Mouse (Mus musculus): ENCODE data around the gene Agxt. TPM values are rescaled to one million over a fixed set of nuclear protein-coding genes. Genes with fewer than 3 reads are reported as not detected.

Agxt gene
- total and polyA plus RNA-seq, 2 experiments: 374 to 394 TPM

DNA sequence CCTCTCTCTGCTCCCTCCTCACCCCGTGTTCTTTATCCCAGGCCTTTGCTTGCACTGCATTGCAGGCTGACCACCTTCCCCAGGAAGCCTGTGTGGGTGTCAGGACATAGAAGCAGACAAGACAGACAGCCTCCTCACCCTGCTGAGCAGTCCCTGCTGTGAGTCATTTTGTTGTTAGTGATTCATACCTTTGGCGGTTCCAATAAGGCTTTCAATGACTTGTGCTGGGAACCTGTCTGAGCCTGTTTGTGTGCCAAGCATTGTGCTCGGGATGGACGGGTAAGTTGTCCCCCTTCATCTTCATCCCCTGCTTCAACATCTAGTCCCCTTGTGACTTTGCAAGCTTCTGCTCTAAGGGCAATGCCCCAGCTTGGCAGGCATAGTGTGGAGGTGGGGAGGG, 38.6 kb downstream of the Agxt start:
- TF ChIP-seq POLR2A (IDR thresholded peaks at IDR 0.05; ENCODE audit: extremely low read depth, insufficient read depth, low read length) (no peak), CTCF (IDR thresholded peaks at IDR 0.05; ENCODE audit: low read depth, low read length) (no peak)
- no peak for DNase-seq (ENCODE audit: extremely low read depth, low read depth, low spot score)
- 72% methylated on average over 4 of the region's 4 CpGs for WGBS
- Histone ChIP-seq H3K4me3 (ENCODE audit: insufficient read depth, low read depth, low read length) (no peak overlapping the region), H3K79me2 (ENCODE audit: control insufficient read depth, insufficient read depth, low read length) (no peaks in the 10 kb centered on the region), H3K36me3 (ENCODE audit: control insufficient read depth, insufficient read depth, low read length) (no peaks in the 10 kb centered on the region), H3K9ac (ENCODE audit: low read depth, low read length) (no peak overlapping the region), H3K27ac (replicated peaks; ENCODE audit: insufficient read depth, low read depth, low read length) (no peak overlapping the region), H3K4me1 (ENCODE audit: control insufficient read depth, insufficient read depth, low read length) (no peaks in the 10 kb centered on the region), H3K27me3 (ENCODE audit: control insufficient read depth, insufficient read depth, low read length) (0 out of 2 replicates have a peak, but pooled peaks cover 5% of the 10 kb centered on the region)

DNA sequence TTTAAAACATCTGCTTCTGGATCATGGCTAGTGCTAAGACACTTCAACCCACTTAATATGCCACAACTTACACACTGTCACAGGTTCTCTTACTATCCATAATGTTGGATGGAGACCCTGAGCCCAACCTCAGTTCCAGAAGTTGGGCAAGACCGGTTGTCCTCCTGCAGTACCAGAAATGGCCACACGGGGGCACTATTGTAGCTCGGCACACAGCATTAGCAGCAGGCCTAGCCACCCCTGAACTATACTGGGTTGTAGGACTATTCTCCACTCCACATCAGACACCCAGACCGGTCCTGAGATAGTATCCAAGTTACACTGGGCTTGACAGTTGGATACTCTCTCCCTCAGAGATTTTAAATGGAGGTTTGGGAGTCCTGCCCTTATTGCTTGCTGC, 39.4 kb downstream of the Agxt start:
- WGBS: 3% methylated on average over 4 of the region's 4 CpGs
- peak; percentile 50 for DNase-seq (ENCODE audit: extremely low read depth, low read depth, low spot score)
- H3K79me2 ChIP-seq (ENCODE audit: control insufficient read depth, insufficient read depth, low read length): no peaks in the 10 kb centered on the region
- H3K36me3 ChIP-seq (ENCODE audit: control insufficient read depth, insufficient read depth, low read length): no peaks in the 10 kb centered on the region
- no peak overlapping the region for H3K4me3 ChIP-seq (ENCODE audit: insufficient read depth, low read depth, low read length)
- TF ChIP-seq CTCF (IDR thresholded peaks at IDR 0.05; ENCODE audit: low read depth, low read length): peak; percentile 99
- no peak for TF ChIP-seq POLR2A (IDR thresholded peaks at IDR 0.05; ENCODE audit: extremely low read depth, insufficient read depth, low read length)
- H3K27ac ChIP-seq (replicated peaks; ENCODE audit: insufficient read depth, low read depth, low read length): no peak overlapping the region
- no peak overlapping the region for H3K9ac ChIP-seq (ENCODE audit: low read depth, low read length)
- no peaks in the 10 kb centered on the region for H3K4me1 ChIP-seq (ENCODE audit: control insufficient read depth, insufficient read depth, low read length)
- H3K27me3 ChIP-seq (ENCODE audit: control insufficient read depth, insufficient read depth, low read length): 0 out of 2 replicates have a peak, but pooled peaks cover 5% of the 10 kb centered on the region

DNA sequence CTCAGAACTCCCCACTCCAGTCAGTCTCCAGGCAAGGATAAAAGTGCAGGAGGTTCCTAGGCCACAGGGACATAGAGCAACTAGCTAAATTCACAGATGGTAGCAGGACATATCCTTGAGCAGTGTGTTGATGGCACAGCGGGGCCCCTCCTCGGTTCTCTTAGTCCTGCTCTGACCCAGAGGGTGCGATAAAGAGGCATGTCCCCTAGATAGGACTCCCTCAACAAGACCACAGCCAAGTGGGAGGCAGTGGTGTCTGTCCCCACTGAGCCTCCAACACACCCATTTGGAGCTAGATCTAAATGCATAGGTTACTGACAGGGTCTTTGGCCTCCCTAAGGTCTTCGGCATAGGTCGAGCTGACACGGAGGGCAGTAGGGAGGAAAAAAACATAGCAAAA, 40.8 kb downstream of the Agxt start:
- 49% methylated on average over 6 of the region's 6 CpGs for WGBS
- DNase-seq (ENCODE audit: extremely low read depth, low read depth, low spot score): no peak
- TF ChIP-seq CTCF (IDR thresholded peaks at IDR 0.05; ENCODE audit: low read depth, low read length) (no peak), POLR2A (IDR thresholded peaks at IDR 0.05; ENCODE audit: extremely low read depth, insufficient read depth, low read length) (no peak)
- no peak overlapping the region for H3K27ac ChIP-seq (replicated peaks; ENCODE audit: insufficient read depth, low read depth, low read length)
- H3K36me3 ChIP-seq (ENCODE audit: control insufficient read depth, insufficient read depth, low read length): no peaks in the 10 kb centered on the region
- H3K27me3 ChIP-seq (ENCODE audit: control insufficient read depth, insufficient read depth, low read length): 0 out of 2 replicates have a peak, but pooled peaks cover 5% of the 10 kb centered on the region
- no peak overlapping the region for H3K9ac ChIP-seq (ENCODE audit: low read depth, low read length)
- H3K4me1 ChIP-seq (ENCODE audit: control insufficient read depth, insufficient read depth, low read length): no peaks in the 10 kb centered on the region
- no peaks in the 10 kb centered on the region for H3K79me2 ChIP-seq (ENCODE audit: control insufficient read depth, insufficient read depth, low read length)
- no peak overlapping the region for H3K4me3 ChIP-seq (ENCODE audit: insufficient read depth, low read depth, low read length)

DNA sequence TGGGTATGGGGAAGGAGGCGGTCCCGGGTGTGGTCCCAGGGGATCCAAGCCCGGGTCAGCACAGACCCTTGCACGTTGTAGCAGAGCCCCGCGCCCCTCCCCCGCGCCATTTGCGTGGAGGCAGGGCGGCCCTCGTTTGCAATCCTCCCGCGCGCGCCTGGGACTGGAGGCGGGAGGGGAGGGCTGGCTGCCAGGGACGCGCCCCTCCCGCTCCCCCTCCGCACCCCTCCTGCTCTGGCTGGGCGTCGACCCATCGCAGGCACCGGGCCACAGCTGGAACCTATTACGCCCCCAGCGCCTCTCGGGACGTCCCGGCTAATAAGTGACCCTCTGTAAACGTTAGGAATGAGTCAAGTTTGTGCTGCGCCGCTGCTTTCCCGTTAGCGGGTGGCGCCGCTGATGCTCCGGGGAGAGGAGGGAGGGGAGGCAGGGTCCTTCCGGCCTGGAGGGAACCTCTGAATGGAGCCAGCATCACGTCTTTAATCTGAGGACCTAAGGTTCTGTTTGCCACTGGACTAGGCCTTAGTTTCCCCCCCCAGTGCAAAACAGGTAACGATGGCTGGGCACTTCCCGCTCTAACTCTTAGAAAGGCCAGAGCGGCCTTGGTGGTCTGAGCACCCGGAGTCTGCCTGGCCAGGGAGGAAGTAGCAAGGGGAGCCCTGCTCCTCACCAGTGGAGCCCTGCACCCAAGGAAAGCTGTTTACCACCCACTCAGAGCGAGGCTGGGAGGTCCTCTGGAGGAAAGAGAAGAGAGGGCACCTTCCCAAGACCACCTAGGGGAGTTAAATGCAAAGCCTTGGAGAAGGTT, 41.7 kb downstream of the Agxt start:
- Histone ChIP-seq H3K27ac (replicated peaks; ENCODE audit: insufficient read depth, low read depth, low read length) (no peak overlapping the region), H3K4me3 (ENCODE audit: insufficient read depth, low read depth, low read length) (no peak overlapping the region), H3K27me3 (ENCODE audit: control insufficient read depth, insufficient read depth, low read length) (0 out of 2 replicates have a peak, but pooled peaks cover 5% of the 10 kb centered on the region), H3K79me2 (ENCODE audit: control insufficient read depth, insufficient read depth, low read length) (no peaks in the 10 kb centered on the region), H3K4me1 (ENCODE audit: control insufficient read depth, insufficient read depth, low read length) (no peaks in the 10 kb centered on the region), H3K9ac (ENCODE audit: low read depth, low read length) (no peak overlapping the region), H3K36me3 (ENCODE audit: control insufficient read depth, insufficient read depth, low read length) (no peaks in the 10 kb centered on the region)
- 9% methylated on average over 44 of the region's 44 CpGs for WGBS
- no peak for TF ChIP-seq POLR2A (IDR thresholded peaks at IDR 0.05; ENCODE audit: extremely low read depth, insufficient read depth, low read length)
- TF ChIP-seq CTCF (IDR thresholded peaks at IDR 0.05; ENCODE audit: low read depth, low read length): no peak
- DNase-seq (ENCODE audit: extremely low read depth, low read depth, low spot score): no peak

DNA sequence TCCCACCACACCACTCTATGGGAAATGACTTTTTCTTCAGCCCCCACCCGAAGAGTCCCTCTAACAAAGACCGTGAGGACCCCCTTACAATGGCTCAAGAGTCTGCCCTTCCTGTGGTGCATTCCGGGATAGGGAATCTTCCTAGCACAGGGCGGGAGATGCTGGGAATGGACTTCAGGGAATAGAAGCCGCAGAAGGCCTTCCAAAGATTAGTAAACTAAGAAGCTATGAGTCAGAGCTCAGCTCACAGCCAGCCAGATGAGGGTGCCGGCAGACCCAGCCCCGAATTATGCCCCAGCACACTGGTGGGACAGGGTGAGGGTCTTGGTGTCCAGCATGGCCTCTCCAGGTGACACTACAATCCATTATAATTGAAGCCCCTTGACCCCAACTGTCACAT, 47.2 kb downstream of the Agxt start:
- H3K36me3 ChIP-seq (ENCODE audit: control insufficient read depth, insufficient read depth, low read length): no peaks in the 10 kb centered on the region
- no peaks in the 10 kb centered on the region for H3K79me2 ChIP-seq (ENCODE audit: control insufficient read depth, insufficient read depth, low read length)
- no peak for DNase-seq (ENCODE audit: extremely low read depth, low read depth, low spot score)
- H3K9ac ChIP-seq (ENCODE audit: low read depth, low read length): no peak overlapping the region
- no peaks in the 10 kb centered on the region for H3K27me3 ChIP-seq (ENCODE audit: control insufficient read depth, insufficient read depth, low read length)
- TF ChIP-seq POLR2A (IDR thresholded peaks at IDR 0.05; ENCODE audit: extremely low read depth, insufficient read depth, low read length): no peak
- TF ChIP-seq CTCF (IDR thresholded peaks at IDR 0.05; ENCODE audit: low read depth, low read length): no peak
- 90% methylated on average over 7 of the region's 7 CpGs for WGBS
- H3K4me1 ChIP-seq (ENCODE audit: control insufficient read depth, insufficient read depth, low read length): no peaks in the 10 kb centered on the region
- no peak overlapping the region for H3K4me3 ChIP-seq (ENCODE audit: insufficient read depth, low read depth, low read length)
- no peak overlapping the region for H3K27ac ChIP-seq (replicated peaks; ENCODE audit: insufficient read depth, low read depth, low read length)

All from liver, adult 2 months (tissue).